Mouse (Mus musculus): ENCODE measurements at regions not wholly inside any gene's neighbourhood (a gene's known extent, or its start where the extent isn't known, plus 50 kb on each side); places are given as distances from the start of the nearest gene placed in this dataset.
"Not testable (repeated sequence)": the region's sequence is repeated elsewhere in the genome, so short reads cannot be mapped to it uniquely, and the experiment has no call there.

- peak; percentile 7 for DNase-seq (ENCODE audit: low spot score)
Observed at GRCm38 (mm10) chr15:26953818-26954385, 58.5 kb upstream of the Fbxl7 start.

DNA sequence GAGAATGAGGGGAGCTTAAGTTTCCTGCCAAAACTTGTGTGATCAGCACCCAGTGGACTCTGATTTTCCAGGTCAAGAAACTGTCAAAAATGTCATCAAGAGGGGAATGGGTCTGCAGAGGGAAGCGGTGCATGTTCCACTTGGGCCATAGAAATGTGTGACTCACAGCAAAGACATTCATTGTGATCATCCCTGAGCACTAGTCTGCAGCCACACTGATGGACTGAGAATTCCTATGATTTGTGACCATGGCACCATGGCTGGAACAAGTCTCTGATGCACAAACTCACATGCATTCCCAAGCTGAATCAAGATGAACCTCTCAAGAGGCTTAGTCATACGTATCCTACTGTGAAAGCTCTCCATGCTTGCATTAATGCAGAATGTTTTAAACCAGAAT, 63.6 kb upstream of the Fbxl7 start:
- no peak for DNase-seq (ENCODE audit: low spot score)

- DNase-seq (ENCODE audit: low spot score), result no peak
Observed at GRCm38 (mm10) chr15:26968392-26969025, 73.1 kb upstream of the Fbxl7 start.

DNA sequence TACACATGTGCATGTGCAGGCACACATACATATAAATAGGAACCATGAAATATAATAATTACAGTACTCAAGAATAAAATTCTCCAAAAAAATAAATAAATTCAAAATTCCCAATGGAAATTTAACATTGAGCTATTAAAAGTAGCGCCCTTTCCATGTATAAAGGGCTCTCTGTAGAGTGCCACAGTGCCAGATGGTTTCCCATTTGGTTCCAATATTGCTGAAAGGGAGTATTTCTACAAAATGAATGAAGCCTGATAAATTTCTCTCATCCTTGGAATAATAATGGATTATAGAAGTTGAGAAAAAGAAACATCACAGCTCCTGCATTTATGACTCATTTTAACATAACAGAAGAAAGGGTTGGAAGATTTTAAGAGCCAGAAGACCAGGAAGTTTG, 75.4 kb upstream of the Fbxl7 start:
- no peak for DNase-seq (ENCODE audit: low spot score)

DNA sequence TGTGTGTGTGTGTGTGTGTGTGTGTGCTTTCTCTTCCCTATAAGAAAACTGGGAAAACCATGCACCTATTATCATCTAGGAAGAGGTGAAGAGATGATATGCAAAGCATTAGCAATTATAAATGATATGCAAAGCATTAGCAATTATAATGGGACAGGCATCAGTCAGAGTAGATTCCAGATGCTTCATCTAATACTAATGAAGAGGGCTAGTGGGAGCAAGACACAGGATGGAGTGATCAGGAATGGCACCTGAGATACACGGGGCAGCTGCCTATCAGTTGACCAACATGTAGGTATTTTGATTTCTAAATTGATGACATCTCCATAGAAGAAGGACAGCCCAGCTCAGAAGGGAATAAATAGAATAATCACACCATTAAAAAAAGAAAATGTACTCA, 97.7 kb upstream of the Fbxl7 start:
- no peak for DNase-seq (ENCODE audit: low spot score)

DNA sequence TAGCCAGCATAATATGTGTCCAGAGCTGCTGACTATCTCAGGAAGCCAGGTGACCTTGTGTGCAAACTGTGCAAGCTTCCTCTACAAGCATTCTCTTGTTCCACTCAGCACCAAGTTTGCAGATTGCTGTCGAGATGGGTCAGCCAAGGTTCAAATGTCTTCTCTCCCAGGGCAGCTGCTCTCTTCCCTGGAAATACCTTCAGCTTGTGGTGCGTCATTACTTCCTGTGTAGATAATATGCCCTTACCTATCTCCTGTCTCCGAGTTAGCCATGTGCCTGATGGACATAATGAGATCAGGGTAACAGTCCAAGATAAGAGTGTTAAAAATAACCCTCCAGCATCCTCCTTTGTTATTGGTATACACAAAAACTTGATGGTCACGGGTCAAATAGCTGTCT, 113.7 kb upstream of the Fbxl7 start:
- no peak for DNase-seq (ENCODE audit: low spot score)

- DNase-seq (ENCODE audit: low spot score), result no peak
Observed at GRCm38 (mm10) chr15:27013906-27014658, 118.7 kb upstream of the Fbxl7 start.

DNA sequence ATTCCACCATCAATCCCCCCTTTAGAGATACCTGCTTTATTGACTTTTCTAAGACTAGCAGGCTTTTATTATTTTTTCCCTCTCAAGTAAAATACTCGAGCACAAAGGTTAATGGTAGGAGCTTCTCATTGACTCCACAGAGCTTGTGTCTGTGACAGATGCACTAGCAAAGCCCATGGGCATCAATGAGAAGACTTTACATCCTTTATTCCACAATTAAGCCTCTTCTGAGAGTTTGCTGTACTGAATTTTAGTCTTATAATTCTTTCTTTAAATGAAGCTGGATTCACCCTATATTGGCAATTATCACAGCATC, 119.2 kb upstream of the Fbxl7 start:
- no peak for DNase-seq (ENCODE audit: low spot score)

DNA sequence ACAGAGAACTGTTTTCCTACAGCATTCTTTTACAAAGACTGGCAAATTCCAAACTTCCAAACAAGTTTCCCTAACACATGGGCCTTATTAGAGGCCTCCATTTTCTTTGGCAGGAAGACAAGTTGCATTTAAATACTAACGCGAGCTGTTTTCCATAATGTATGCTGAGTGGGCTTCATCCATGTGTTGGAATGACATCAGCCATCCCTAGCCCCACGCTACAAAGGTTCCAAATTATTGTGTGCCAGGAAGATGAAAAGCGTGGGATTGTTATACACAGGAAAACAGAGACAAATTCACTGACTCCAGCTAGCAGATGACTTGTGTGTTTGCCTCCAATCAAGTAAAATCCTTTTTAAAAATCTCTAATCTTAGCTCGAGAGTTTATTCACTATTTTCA, 125.1 kb upstream of the Fbxl7 start:
- no peak for DNase-seq (ENCODE audit: low spot score)

DNA sequence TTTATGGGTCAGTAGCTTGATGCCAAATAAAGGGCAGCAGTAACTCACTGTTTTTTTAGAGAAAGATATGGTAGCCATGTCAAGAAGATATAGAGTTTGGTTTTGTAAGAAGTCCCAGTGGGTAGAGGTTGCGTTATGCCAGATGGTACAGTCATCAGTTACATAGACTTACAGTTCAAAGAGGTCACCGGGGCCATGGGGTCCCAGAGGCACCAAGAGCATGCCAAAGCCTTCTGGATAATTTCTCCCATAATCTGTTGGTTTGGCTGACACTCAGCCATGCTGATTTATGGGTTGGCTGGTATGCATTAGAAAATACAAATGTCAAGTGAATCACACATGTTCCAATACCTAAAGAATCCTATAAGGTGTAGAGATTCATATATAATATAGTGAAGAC, 137.9 kb upstream of the Fbxl7 start:
- DNase-seq (ENCODE audit: low spot score), result peak; percentile 34

- no peak for DNase-seq (ENCODE audit: low spot score)
Observed at GRCm38 (mm10) chr15:27043788-27044187, 148.4 kb upstream of the Fbxl7 start.

DNA sequence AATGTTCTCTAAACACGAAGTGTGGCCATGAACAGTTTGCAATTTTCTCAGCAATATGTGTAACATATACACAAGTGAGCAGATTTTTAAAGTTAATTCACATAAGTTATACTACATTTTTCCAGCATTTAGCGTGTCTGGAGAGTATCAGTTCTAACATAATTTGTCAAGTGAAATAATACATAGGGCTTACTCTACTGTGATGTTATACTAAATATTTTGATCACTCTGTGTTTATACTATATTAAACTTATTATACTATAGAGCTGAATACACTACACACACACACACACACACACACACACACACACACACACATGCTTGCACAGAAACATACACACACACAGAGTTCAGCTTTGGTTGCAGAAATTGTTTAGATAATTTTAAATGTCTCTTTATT, 155.3 kb upstream of the Fbxl7 start:
- DNase-seq (ENCODE audit: low spot score), result no peak

- DNase-seq (ENCODE audit: low spot score), result no peak
Observed at GRCm38 (mm10) chr15:27063456-27063855, 168.1 kb upstream of the Fbxl7 start.

DNA sequence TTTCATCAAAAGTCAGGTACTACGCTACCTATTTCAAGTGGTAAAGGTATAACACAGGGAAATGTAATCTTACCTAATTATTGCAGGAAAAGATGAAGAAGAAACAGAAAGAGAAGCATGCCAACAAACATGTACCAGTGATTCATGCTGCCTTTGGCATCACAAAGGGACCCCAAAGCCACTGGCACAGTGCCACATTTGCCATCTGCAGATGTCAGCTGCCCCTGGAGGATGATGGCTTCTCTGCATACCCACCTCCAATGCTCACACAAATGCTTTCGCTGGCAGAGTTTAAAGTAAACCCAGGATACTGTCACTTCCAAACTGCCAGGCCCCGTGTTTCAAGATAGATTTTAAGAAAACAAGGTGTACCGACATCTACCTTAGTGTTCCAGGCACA, 168.6 kb upstream of the Fbxl7 start:
- DNase-seq (ENCODE audit: low spot score), result no peak

- no peak for DNase-seq (ENCODE audit: low spot score)
Observed at GRCm38 (mm10) chr15:27067691-27068090, 172.3 kb upstream of the Fbxl7 start.

GRCm38 (mm10) chr15:27077926-27078325, 182.5 kb upstream of the Fbxl7 start:
- no peak for DNase-seq (ENCODE audit: low spot score)

DNA sequence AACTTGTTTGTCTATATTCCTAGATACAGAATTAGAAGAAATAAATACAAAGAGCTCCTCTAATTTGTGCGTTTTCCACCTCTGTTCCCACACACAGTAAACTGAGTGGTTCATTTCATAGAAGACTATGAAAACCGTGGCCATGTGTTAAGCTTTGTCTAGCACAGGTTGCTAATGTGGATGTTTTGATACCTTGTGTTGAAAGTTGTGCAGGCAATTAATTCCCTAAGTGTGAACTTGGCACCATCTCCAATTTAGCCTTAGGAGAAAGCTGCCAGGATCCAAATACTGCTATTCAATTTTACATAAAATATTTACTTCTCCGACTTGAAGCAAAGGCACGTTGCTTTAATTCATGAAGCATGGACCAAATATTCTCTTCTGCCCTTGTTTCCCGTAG, 187.4 kb upstream of the Fbxl7 start:
- no peak for DNase-seq (ENCODE audit: low spot score)

DNA sequence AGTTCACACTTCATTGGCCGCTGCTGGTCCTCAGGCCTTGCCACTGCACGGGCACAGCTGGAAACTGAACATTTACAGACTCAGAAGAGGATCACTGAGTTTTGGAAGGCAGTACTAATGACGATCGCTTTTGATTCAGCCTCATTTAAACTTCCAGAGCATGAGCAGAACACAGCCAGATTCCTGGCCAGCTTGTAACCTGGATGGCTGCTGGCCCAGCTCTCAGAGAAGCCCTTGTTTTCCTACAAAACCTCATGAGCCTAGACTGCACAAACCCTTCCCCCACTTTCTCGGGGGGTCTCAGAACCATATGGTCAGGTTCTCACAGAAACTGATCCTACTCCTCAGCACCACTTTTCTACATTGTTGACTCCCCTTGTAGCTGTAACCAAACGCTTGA, 188.2 kb upstream of the Fbxl7 start:
- no peak for DNase-seq (ENCODE audit: low spot score)

DNA sequence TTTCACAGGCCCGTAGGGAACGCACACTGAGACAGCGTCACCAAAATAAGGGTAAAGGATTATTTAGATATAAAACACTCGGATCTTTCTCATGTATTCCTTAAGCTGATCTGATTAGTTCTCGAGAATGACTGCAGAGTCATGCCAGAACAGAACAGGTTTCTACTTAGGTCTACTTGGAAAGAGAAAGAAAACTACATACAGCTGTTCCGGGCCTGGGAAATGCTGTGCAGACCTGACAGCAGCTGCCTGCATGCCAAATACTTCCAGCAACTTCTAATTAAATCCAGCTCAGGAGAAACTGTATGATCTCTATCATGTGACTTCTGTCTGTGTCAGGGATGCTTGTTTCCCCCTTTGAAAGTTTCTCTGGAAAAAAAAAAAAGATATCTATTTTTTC, 193.8 kb upstream of the Fbxl7 start:
- DNase-seq (ENCODE audit: low spot score), result no peak

DNA sequence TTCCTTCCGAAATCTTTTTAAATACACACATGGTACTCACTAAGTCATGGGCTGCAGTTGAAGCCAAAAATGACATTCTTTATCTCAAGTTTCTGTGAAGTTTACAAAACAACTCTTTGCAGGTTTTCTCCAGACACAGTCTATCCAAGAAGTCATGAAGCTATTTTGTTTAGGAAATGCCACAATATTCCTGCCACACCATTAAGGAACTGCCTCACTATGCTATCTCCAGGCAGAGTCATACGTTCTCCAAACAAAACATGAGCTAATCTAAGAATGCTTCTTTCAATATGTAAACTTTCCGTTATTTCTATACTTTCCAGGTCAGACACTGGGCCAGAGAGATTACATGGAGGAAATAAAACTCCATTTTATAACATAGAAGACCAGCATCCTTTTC, 198.7 kb upstream of the Fbxl7 start:
- no peak for DNase-seq (ENCODE audit: low spot score)

GRCm38 (mm10) chr15:27095231-27095630, 199.9 kb upstream of the Fbxl7 start:
- no peak for DNase-seq (ENCODE audit: low spot score)

DNA sequence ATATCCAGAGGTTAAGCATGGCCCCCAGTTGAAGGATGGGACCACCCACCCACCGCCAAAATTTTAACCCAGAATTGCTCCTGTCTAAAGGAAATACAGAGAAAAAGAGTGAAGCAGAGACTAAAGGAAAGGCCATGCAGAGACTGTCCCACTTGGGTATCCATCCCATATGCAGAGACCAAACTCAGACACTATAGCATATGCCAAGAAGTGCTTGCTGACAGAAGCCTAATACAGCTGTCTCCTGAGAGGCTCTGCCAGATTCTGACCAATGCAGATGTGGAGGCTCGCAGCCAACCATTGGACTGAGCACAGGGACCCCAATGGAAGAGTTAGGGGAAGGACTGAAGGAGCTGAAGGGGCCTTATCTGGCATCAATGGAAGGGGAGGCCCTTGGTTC, 206.2 kb upstream of the Fbxl7 start:
- not testable (repeated sequence) for DNase-seq (ENCODE audit: low spot score)

- no peak for DNase-seq (ENCODE audit: low spot score)
Observed at GRCm38 (mm10) chr15:27109130-27109529, 213.8 kb upstream of the Fbxl7 start.

GRCm38 (mm10) chr15:27129697-27130096, 234.3 kb upstream of the Fbxl7 start:
- DNase-seq (ENCODE audit: low spot score), result no peak
